Mouse (Mus musculus) telencephalon, adult 2 months (tissue): ENCODE measurements around the gene Hist2h3b.
"Not testable (repeated sequence)": the region's sequence is repeated elsewhere in the genome, so short reads cannot be mapped to it uniquely, and the experiment has no call there.

Source experiments
- DNase-seq: peaks from one replicate; pipeline ENCODE4 v3.0.0-alpha.2; 2011; ENCODE audit warnings: low read depth, low spot score

The Hist2h3b gene

GRCm38 (mm10) chr3:96268051-96268775, at the start of gene Hist2h3b:
Gene Hist2h3b (plus strand): TSS chr3:96268654.
- peak; percentile 96 for DNase-seq

GRCm38 (mm10) chr3:96219191-96219641, 49.2 kb upstream of the Hist2h3b start:
- DNase-seq = no peak

GRCm38 (mm10) chr3:96219661-96220130, 48.8 kb upstream of the Hist2h3b start, which contains the start of the genes Bola1 and Hist2h2ab:
Gene Bola1 (minus strand): TSS chr3:96219709.
Gene Hist2h2ab (plus strand): TSS chr3:96219865.
- DNase-seq = peak; percentile 98

- DNase-seq = not testable (repeated sequence)
Observed at GRCm38 (mm10) chr3:96220131-96220764, 48.2 kb upstream of the Hist2h3b start.

GRCm38 (mm10) chr3:96220765-96221639, 47.5 kb upstream of the Hist2h3b start, which contains the start of the genes Hist2h2ac and Hist2h2be:
Gene Hist2h2ac (minus strand): TSS chr3:96220880.
Gene Hist2h2be (plus strand): TSS chr3:96221119.
- DNase-seq = peak; percentile 97

GRCm38 (mm10) chr3:96221640-96222038, 46.8 kb upstream of the Hist2h3b start:
- DNase-seq = no peak

- no peak for DNase-seq
Observed at GRCm38 (mm10) chr3:96222774-96223173, 45.7 kb upstream of the Hist2h3b start.

GRCm38 (mm10) chr3:96225421-96225820, 43.0 kb upstream of the Hist2h3b start:
- DNase-seq = no peak

- DNase-seq = no peak
Observed at GRCm38 (mm10) chr3:96226695-96227648, 41.5 kb upstream of the Hist2h3b start.

- DNase-seq = no peak
Observed at GRCm38 (mm10) chr3:96228828-96229227, 39.6 kb upstream of the Hist2h3b start.

- no peak for DNase-seq
Observed at GRCm38 (mm10) chr3:96230404-96230803, 38.0 kb upstream of the Hist2h3b start.

- no peak for DNase-seq
Observed at GRCm38 (mm10) chr3:96230910-96231757, 37.3 kb upstream of the Hist2h3b start.

GRCm38 (mm10) chr3:96231758-96232120, 36.7 kb upstream of the Hist2h3b start:
- no peak for DNase-seq

- no peak for DNase-seq
Observed at GRCm38 (mm10) chr3:96234914-96235313, 33.5 kb upstream of the Hist2h3b start.

GRCm38 (mm10) chr3:96235836-96236235, 32.6 kb upstream of the Hist2h3b start:
- DNase-seq = no peak

- no peak for DNase-seq
Observed at GRCm38 (mm10) chr3:96236834-96237334, 31.6 kb upstream of the Hist2h3b start.

- DNase-seq = no peak
Observed at GRCm38 (mm10) chr3:96237335-96237903, 31.0 kb upstream of the Hist2h3b start.

- DNase-seq = no peak
Observed at GRCm38 (mm10) chr3:96237904-96238511, 30.4 kb upstream of the Hist2h3b start.
